Mouse (Mus musculus) cerebellum, postnatal 4 days (tissue): ENCODE measurements around the gene Xpot.

ENCODE experiments used
- DNase-seq, 2 experiments: peaks; one replicate each; pipeline ENCODE4 v3.0.0; 2022; ENCODE audit warnings: low spot score in 2 of 2, mixed read lengths in 1 of 2

Xpot gene

DNA sequence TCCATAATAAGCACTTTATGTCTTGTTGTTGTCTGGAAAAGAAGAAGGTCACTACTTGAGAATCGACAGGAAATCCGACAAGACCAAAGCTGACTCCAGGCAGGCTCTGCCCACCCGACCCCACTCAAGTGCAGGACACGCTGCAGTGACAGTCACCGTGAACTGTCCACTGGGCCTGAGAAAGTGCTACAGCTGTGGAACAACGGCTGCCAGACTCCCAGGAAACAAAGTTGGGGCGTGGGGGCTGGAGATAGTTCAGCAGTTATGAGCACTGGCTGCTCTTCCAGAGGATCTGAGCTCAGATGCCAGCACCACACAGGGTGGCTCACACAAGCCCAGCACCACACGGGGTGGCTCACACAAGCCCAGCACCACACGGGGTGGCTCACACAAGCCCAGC, 49.8 kb downstream of the Xpot start:
- DNase-seq: no peak

DNA sequence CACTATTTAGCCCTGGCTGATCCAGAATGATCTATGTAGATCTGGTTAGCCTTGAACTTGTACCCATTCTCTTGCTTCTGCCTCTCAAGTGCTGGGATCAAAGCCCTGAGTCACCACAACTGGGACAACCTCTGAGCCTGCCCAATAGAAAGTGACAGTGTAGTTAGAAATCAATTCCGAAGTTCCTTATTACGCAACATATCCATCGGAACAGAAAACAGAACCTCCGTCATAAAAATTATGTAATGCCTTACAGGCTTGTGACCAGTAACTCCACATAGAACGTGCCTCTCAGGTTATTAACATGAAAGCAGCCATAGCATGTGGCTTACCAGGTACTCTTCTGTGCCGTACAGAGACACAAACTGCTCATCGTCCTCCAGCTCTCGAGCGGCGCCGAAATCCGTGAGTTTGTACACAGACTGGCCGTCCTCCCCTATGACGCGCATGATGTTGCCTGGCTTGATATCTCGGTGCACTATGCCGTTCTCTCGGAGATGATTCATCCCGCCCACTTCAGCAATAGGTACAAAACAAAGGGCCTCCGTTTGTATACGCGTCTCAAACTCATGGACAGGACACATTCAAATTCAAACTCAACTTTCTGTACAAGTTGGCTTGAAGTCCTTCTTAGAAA, 54.5 kb downstream of the Xpot start:
- no peak for DNase-seq

DNA sequence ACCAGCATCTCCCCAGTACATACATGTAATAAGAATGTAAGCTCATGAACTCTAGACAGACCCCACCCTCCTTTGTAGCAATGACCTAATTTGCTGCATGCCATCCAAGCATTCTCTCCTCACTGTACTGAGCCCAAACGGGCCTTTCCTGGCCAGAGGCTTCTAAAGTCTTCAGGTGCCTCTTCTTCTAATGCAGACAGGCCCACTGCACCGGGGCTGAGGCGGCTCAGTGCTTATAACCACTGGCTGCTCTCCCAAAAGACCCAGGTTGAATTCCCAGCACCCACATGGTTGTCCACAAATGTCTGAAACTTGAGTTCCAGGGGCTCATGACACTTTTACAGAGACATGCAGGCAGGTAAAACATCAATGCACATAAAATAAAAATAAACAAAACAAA, 55.1 kb downstream of the Xpot start:
- no peak for DNase-seq

- no peak for DNase-seq
These were observed 56.3 kb downstream of the Xpot start for GRCm38 (mm10) chr10:121569796-121570195.

DNA sequence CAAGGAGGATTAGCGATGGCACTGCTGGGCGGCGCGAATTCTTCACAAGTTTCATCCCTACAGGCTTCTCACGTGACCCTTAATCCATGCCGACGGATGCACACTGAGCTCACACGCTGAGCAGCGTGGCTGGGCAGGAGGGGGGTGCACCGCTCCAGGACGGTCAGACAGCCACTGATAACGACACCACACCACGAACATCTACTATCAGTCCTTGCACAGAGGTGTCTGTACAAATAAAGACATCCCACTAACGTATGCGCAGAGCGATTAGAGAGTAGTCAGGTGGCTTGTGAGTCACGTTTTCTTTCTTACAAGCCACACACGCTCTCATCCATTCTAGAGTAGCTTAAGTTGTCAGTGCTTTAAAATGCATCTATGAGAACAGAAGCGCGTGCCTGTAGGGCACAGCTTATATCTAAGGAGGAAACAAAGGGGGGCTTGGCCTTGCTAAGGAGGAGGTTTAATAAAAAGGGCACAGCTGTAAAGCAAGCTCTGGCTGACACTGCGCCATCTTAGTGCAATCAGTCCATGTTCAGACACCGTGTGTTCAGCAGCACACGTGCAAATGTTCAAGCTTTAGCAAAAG, 57.0 kb downstream of the Xpot start:
- DNase-seq: no peak

GRCm38 (mm10) chr10:121568534-121568933, 57.6 kb downstream of the Xpot start:
- DNase-seq: no peak

- DNase-seq: no peak
These were observed 58.1 kb downstream of the Xpot start for GRCm38 (mm10) chr10:121568026-121568425.

GRCm38 (mm10) chr10:121564447-121564846, 61.7 kb downstream of the Xpot start:
- DNase-seq: no peak

GRCm38 (mm10) chr10:121558231-121558630, 67.9 kb downstream of the Xpot start:
- no peak for DNase-seq

DNA sequence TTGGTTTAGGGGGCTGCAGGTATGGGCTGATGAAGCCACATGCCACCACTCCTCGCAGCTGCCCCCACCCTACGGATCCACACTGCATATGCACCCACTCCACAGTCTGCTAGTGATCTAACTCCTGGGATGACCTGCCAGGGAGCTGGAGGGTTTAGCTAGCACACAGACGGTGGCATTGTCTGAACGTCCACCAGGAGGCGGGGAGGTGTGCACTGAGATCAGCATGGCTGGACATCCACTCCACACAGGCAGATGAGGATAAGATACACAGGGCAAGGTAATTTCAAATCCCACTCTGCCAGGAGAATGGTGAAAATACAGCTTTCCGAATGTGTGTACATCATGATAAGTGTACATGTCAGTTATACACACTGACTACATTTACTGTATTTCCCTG, 69.9 kb downstream of the Xpot start:
- no peak for DNase-seq

- no peak for DNase-seq
These were observed 75.8 kb downstream of the Xpot start for GRCm38 (mm10) chr10:121550334-121550733.

DNA sequence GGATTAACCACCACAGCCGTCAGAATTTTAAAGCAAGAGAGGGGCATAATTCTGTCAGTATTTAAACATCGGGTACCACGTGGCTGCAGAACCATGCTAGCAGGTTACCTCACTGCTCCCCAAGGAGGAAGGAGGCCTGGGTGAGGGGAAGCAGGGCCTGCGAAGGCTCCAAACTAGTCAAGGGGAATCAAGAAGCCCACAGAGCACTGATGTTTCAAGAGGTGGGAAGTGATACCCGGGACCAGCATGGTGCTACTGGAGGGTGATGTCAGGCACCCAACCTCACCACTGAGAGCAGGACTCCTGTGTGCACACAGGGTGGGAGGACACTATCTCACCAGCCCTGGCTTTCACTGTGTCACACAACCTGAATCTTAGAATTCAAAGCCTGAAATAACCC, 76.5 kb downstream of the Xpot start:
- no peak for DNase-seq

GRCm38 (mm10) chr10:121547162-121547561, 79.0 kb downstream of the Xpot start:
- DNase-seq: no peak

DNA sequence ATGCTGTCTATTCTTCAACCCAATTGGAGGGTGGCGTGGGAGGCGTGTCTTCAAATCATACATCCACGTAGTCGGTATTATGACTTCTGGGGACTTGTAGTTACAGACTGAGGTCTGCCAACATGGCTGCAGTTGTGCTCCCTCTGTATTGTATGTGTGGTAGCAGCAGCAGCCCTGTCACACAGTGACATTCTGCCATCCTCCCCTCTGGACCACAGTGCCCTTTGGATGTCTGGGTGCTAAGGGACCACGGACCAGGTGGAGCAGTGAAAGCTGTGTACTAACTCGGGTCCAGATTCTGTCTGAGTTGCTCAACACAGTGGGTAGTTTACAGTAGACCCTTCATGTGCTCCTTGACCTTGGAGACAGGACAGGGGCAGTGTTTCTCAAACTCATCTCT, 82.6 kb downstream of the Xpot start:
- DNase-seq: no peak

GRCm38 (mm10) chr10:121542156-121542555, 84.0 kb downstream of the Xpot start:
- no peak for DNase-seq
